Mouse (Mus musculus): ENCODE results near the gene Fam83g. TPM values are rescaled to one million over a fixed set of nuclear protein-coding genes. Genes with fewer than 3 reads are reported as not detected.

Gene Fam83g
- polyA plus RNA-seq, 1 experiment from 2014 or later: 1.6 TPM

GRCm38 (mm10) chr11:61645357-61645857 is 38.5 kb upstream of the Fam83g start:
- no peaks in the 10 kb centered on the region for H3K36me3 ChIP-seq
- H3K9ac ChIP-seq: no peak overlapping the region
- no peak overlapping the region for H3K27ac ChIP-seq (replicated peaks)
- no peaks in the 10 kb centered on the region for H3K9me3 ChIP-seq
- no peak overlapping the region for H3K4me2 ChIP-seq
- ATAC-seq (ENCODE audit: extremely low read depth, insufficient number of reproducible peaks, low FRiP score, low TSS enrichment): no peak
- WGBS: 69% methylated on average over 5 of the region's 5 CpGs
- peaks cover 9% of the 10 kb centered on the region for H3K4me1 ChIP-seq
- H3K4me3 ChIP-seq: no peak overlapping the region
- no peaks in the 10 kb centered on the region for H3K27me3 ChIP-seq (replicated peaks)

DNA sequence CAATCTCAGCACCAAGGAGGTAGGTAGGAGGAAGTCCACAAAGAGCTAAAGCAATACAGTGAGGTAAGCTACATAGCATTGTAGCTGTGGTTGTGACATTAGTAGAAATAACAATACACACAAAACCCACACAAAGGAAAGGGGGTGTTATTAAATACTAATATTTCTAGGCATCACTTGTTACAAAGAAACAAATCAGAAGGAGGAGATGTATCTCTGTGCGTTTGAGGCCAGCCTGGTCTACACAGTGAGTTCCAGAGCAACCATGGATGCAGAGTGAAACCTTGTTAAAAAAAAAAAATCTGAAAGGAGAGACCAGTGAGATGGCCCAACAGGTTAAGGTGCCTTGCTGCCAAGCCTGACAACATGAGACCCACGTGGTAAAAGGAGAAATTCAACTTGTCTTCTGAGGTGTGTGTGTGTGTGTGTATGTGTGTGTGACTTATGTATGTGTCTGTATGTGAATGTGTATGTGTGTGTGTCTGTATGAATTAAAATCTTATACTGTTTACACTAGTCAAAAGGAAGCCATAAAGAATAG is 37.3 kb upstream of the Fam83g start:
- Histone ChIP-seq H3K27ac (replicated peaks) (no peak overlapping the region), H3K4me3 (no peak overlapping the region), H3K4me1 (peaks cover 9% of the 10 kb centered on the region), H3K36me3 (no peaks in the 10 kb centered on the region), H3K27me3 (replicated peaks) (no peaks in the 10 kb centered on the region), H3K9me3 (no peaks in the 10 kb centered on the region), H3K4me2 (no peak overlapping the region), H3K9ac (no peak overlapping the region)
- 48% methylated on average over 2 of the region's 2 CpGs for WGBS
- ATAC-seq (ENCODE audit: extremely low read depth, insufficient number of reproducible peaks, low FRiP score, low TSS enrichment): no peak

- no peaks in the 10 kb centered on the region for H3K27me3 ChIP-seq (replicated peaks)
- no peaks in the 10 kb centered on the region for H3K9me3 ChIP-seq
- H3K9ac ChIP-seq: no peak overlapping the region
- WGBS: 64% methylated on average over 10 of the region's 10 CpGs
- no peak overlapping the region for H3K4me3 ChIP-seq
- no peak overlapping the region for H3K27ac ChIP-seq (replicated peaks)
- no peak for ATAC-seq (ENCODE audit: extremely low read depth, insufficient number of reproducible peaks, low FRiP score, low TSS enrichment)
- no peak overlapping the region for H3K4me2 ChIP-seq
- H3K36me3 ChIP-seq: no peaks in the 10 kb centered on the region
- H3K4me1 ChIP-seq: peaks cover 9% of the 10 kb centered on the region
Measured at GRCm38 (mm10) chr11:61647110-61647910, 36.6 kb upstream of the Fam83g start.

DNA sequence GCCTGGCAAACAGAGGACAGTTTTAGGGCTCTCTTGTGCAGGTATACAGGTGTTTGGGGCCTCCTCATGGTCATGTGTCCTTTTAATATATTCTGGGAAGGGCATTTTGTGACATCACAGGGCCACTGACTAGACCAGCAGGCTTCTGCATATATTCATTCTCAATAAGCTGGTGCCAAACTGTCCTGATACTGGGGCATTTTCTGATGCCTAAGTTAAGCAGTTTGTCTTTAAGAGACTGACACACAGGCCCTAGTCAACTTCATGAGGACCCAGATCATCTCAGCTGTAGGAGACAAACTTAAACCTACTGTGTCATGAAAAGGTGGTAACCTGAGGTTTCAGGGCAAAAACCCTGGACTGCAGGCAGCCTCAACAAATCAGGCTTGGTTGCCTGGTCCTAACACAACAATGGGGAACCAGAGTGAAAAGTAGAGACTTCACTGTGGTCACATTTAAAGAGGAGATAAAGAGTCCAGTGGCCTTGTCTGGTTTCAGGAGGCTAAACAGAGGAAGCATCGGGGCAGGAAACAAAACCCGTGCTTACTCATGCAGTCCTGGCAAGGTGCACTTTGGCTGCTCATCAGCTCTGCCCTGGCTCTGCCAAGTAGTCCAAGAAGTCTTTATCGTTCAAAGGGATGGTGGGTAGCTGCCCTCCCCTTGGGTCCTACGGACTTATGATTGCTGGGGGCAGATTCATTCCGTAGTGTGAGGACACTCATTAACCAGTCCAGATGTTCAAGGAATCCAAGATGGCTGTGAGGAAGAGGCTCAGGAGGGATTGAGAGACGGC is 35.7 kb upstream of the Fam83g start:
- H3K9ac ChIP-seq: no peak overlapping the region
- no peak overlapping the region for H3K27ac ChIP-seq (replicated peaks)
- 60% methylated on average over 6 of the region's 6 CpGs for WGBS

DNA sequence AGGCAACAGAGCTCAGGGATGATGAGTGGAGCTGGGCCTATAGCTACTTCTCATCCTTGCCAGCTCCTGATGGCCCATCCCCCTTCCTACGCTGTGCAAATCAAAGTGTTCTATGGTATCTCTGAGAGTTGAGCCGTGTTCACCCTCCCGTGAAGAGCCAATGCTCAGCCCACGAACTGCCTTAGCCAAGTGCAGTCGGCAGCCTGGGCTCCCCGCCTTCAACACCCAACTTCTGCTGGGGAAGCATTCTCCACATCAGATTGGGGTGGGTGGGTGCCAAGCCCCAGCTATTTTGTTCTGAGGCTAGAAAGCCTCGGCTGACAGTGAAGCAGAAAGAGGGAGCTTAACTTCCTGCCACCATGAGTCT is 35.2 kb upstream of the Fam83g start:
- Histone ChIP-seq H3K27me3 (replicated peaks) (no peaks in the 10 kb centered on the region), H3K36me3 (no peaks in the 10 kb centered on the region), H3K27ac (replicated peaks) (no peak overlapping the region), H3K4me3 (no peak overlapping the region), H3K4me2 (no peak overlapping the region), H3K9ac (no peak overlapping the region), H3K4me1 (peaks cover 9% of the 10 kb centered on the region), H3K9me3 (no peaks in the 10 kb centered on the region)
- no peak for ATAC-seq (ENCODE audit: extremely low read depth, insufficient number of reproducible peaks, low FRiP score, low TSS enrichment)
- 76% methylated on average over 7 of the region's 7 CpGs for WGBS

More for the DNA sequence above, 35.7 kb upstream of the Fam83g start:
- Histone ChIP-seq H3K4me1 (peaks cover 9% of the 10 kb centered on the region), H3K36me3 (no peaks in the 10 kb centered on the region), H3K27me3 (replicated peaks) (no peaks in the 10 kb centered on the region), H3K4me3 (no peak overlapping the region), H3K9me3 (no peaks in the 10 kb centered on the region), H3K4me2 (no peak overlapping the region)
- no peak for ATAC-seq (ENCODE audit: extremely low read depth, insufficient number of reproducible peaks, low FRiP score, low TSS enrichment)

GRCm38 (mm10) chr11:61649163-61649580 is 34.7 kb upstream of the Fam83g start:
- no peak overlapping the region for H3K4me2 ChIP-seq
- no peaks in the 10 kb centered on the region for H3K9me3 ChIP-seq
- H3K27ac ChIP-seq (replicated peaks): no peak overlapping the region
- peaks cover 8% of the 10 kb centered on the region for H3K4me1 ChIP-seq
- ATAC-seq (ENCODE audit: extremely low read depth, insufficient number of reproducible peaks, low FRiP score, low TSS enrichment): no peak
- no peak overlapping the region for H3K4me3 ChIP-seq
- H3K9ac ChIP-seq: no peak overlapping the region
- no peaks in the 10 kb centered on the region for H3K36me3 ChIP-seq
- WGBS: 85% methylated on average over 5 of the region's 5 CpGs
- no peaks in the 10 kb centered on the region for H3K27me3 ChIP-seq (replicated peaks)

- H3K9me3 ChIP-seq: no peaks in the 10 kb centered on the region
- no peak for ATAC-seq (ENCODE audit: extremely low read depth, insufficient number of reproducible peaks, low FRiP score, low TSS enrichment)
- H3K27ac ChIP-seq (replicated peaks): no peak overlapping the region
- WGBS: 83% methylated on average over 4 of the region's 4 CpGs
- H3K36me3 ChIP-seq: no peaks in the 10 kb centered on the region
- no peak overlapping the region for H3K9ac ChIP-seq
- H3K27me3 ChIP-seq (replicated peaks): no peaks in the 10 kb centered on the region
- H3K4me2 ChIP-seq: no peak overlapping the region
- peaks cover 3% of the 10 kb centered on the region for H3K4me1 ChIP-seq
- no peak overlapping the region for H3K4me3 ChIP-seq
Measured at GRCm38 (mm10) chr11:61649626-61650025, 34.3 kb upstream of the Fam83g start.

GRCm38 (mm10) chr11:61650470-61651265 is 33.2 kb upstream of the Fam83g start:
- WGBS: 79% methylated on average over 9 of the region's 9 CpGs
- no peak overlapping the region for H3K4me2 ChIP-seq

DNA sequence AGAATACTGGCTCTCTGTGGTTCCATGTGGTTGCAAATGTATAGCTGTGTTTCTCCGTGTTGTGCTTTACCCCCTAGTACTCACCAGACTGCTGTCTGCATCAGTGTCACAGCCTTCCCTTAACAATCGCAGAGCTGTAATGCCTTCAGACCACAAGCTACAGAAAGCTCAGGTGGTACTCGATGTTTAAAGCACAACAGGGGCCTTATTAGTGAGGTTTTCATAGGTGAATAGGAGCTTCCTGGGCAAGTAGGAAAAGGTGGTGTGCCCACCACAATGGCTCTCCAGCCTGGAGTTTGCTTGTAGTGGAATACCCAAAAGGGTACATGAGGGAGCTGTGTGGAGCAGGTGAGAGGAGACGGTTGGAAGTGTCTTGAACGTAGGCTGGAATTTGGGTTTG is 31.7 kb upstream of the Fam83g start:
- Histone ChIP-seq H3K4me3 (no peak overlapping the region), H3K27me3 (replicated peaks) (no peaks in the 10 kb centered on the region), H3K36me3 (no peaks in the 10 kb centered on the region), H3K4me2 (no peak overlapping the region), H3K27ac (replicated peaks) (no peak overlapping the region), H3K9me3 (no peaks in the 10 kb centered on the region), H3K4me1 (no peaks in the 10 kb centered on the region), H3K9ac (no peak overlapping the region)
- WGBS: 86% methylated on average over 5 of the region's 5 CpGs
- no peak for ATAC-seq (ENCODE audit: extremely low read depth, insufficient number of reproducible peaks, low FRiP score, low TSS enrichment)

More at GRCm38 (mm10) chr11:61650470-61651265, 33.2 kb upstream of the Fam83g start:
- no peak overlapping the region for H3K9ac ChIP-seq
- H3K9me3 ChIP-seq: no peaks in the 10 kb centered on the region
- no peak for ATAC-seq (ENCODE audit: extremely low read depth, insufficient number of reproducible peaks, low FRiP score, low TSS enrichment)
- H3K36me3 ChIP-seq: no peaks in the 10 kb centered on the region
- H3K27me3 ChIP-seq (replicated peaks): no peaks in the 10 kb centered on the region
- no peak overlapping the region for H3K4me3 ChIP-seq
- no peaks in the 10 kb centered on the region for H3K4me1 ChIP-seq
- no peak overlapping the region for H3K27ac ChIP-seq (replicated peaks)

GRCm38 (mm10) chr11:61652686-61653447 is 31.0 kb upstream of the Fam83g start, which contains the start of gene Grap:
Grap (plus strand) TSS chr11:61653265.
- H3K9ac ChIP-seq: 0 out of 2 replicates have a peak within 1 kb of the TSS, but pooled peaks have one; percentile 42
- no peak for ATAC-seq (ENCODE audit: extremely low read depth, insufficient number of reproducible peaks, low FRiP score, low TSS enrichment)

More at GRCm38 (mm10) chr11:61652686-61653447, 31.0 kb upstream of the Fam83g start, which contains the start of gene Grap:
- no peaks in the 10 kb centered on the region for H3K36me3 ChIP-seq
- H3K9me3 ChIP-seq: no peaks in the 10 kb centered on the region
- 0 out of 2 replicates have a peak within 1 kb of the TSS, but pooled peaks have one; percentile 1 for H3K27ac ChIP-seq (replicated peaks)
- H3K4me1 ChIP-seq: no peaks in the 10 kb centered on the region
- H3K27me3 ChIP-seq (replicated peaks): no peaks in the 10 kb centered on the region
- H3K4me3 ChIP-seq: peak within 1 kb of the TSS; percentile 29
- 43% methylated on average over 10 of the region's 10 CpGs for WGBS
- H3K4me2 ChIP-seq: peak within 1 kb of the TSS; percentile 39
